In the genomic region with DNA sequence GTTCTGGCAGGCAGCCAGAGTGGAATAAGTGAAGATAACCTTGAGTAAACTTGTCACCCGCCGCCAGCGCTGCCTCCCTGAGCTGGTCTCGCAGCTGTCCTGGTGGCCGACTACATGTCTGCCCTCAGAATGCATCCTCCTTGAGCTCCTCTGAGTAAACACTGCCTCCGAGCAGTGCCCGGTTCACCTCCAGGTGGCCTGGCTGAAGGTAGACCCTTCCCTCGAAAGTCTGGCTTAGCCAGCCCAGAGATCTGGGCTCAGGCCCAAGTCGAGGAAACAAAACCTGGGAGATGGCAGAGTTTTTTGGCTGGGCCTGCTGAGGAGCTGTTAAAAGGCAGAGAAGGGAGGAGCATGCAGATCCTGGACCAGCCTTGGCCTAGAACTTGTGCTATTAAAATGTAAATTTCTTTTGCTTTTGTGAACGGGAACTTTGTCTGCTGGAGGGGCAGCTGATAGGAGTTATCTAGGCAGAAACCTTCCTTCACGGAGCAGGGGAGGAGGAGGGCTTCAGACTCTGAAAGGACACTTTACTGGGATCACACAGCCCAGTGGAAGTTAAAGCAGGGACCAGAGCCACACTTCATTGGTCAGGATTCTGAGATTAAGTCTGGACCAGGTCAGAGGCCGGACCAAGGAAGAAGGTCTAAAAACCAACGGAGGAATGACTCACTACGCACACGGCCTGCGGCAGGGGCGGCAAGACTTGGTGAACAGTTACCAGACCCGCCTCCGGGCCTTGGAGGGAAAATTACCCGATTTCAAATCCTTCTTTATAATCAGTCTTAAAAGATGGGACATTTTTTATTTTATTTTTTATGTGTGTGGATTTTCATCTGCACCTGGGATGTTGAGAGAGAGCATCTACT, we compare ENCODE assay signal across 8 mouse cellular contexts. TPM values are rescaled to one million over a fixed set of nuclear protein-coding genes. Genes with fewer than 3 reads are reported as not detected.
A peak's percentile ranks its signal among the peaks of the same experiment; 100 is the strongest.
DNase-seq lines count a peak whose midpoint lies in the region; ATAC-seq and TF ChIP-seq lines count a peak whose summit lies in the region.

No protein-coding gene starts in this region.

- H3K9me3 ChIP-seq in forebrain, embryonic 14.5 days (replicated peaks; ENCODE audit: control insufficient read depth, low read length) = no peaks in the 10 kb centered on the region
- H3K9me3 ChIP-seq in hindbrain, embryonic 15.5 days = no peaks in the 10 kb centered on the region
- no peaks in the 10 kb centered on the region for H3K9me3 ChIP-seq in liver, embryonic 14.5 days (ENCODE audit: control insufficient read depth, low read length)
- no peaks in the 10 kb centered on the region for H3K9me3 ChIP-seq in neural tube, embryonic 13.5 days

- peaks cover 14% of the 10 kb centered on the region for H3K36me3 ChIP-seq in forebrain, embryonic 14.5 days (ENCODE audit: control insufficient read depth, insufficient read depth, low read length)
- H3K36me3 ChIP-seq in hindbrain, embryonic 15.5 days = no peaks in the 10 kb centered on the region
- no peaks in the 10 kb centered on the region; the same call in 1 of the 2 replicates for H3K36me3 ChIP-seq in liver, embryonic 14.5 days (replicated peaks; ENCODE audit: control insufficient read depth, insufficient read depth, low read depth)
- peaks cover 5% of the 10 kb centered on the region; the same call in 1 of the 2 replicates for H3K36me3 ChIP-seq in neural tube, embryonic 13.5 days

- peak; percentile 80 for DNase-seq in left cerebral cortex, postnatal 4 days
- DNase-seq in left cerebral cortex, postnatal 36 days (ENCODE audit: low spot score in 2 of 2) = no peak
- DNase-seq in adrenal gland, postnatal 10 days = peak; percentile 73
- DNase-seq in forebrain, embryonic 14.5 days (ENCODE audit: low spot score) = peak; percentile 91
- no peak for DNase-seq in liver, embryonic 14.5 days (ENCODE audit: low read depth in 3 of 3, low spot score in 3 of 3)
- peak; percentile 42 for DNase-seq in thymus, postnatal 14 days

- peak overlapping the region; percentile 83 for H3K4me2 ChIP-seq in forebrain, embryonic 14.5 days (ENCODE audit: low read length)
- peak overlapping the region; percentile 98 for H3K4me2 ChIP-seq in hindbrain, embryonic 15.5 days
- peak overlapping the region; percentile 86 for H3K4me2 ChIP-seq in liver, embryonic 14.5 days (ENCODE audit: low read depth)
- peak overlapping the region; percentile 87 for H3K4me2 ChIP-seq in neural tube, embryonic 13.5 days

- peak; percentile 33 for ATAC-seq in forebrain, embryonic 14.5 days
- ATAC-seq in hindbrain, embryonic 15.5 days (ENCODE audit: low FRiP score, low read depth) = peak; percentile 40; the same call in 1 of the 2 replicates
- peak; percentile 23; the same call in 1 of the 2 replicates for ATAC-seq in liver, embryonic 14.5 days (ENCODE audit: insufficient read depth)
- no peak for ATAC-seq in neural tube, embryonic 13.5 days (ENCODE audit: low read depth)

- intact Hi-C loops in left cerebral cortex, postnatal 4 days (cut with DNase I) = no loop called here
- intact Hi-C loops in left cerebral cortex, postnatal 36 days (cut with DNase I) = no loop called here

- TF ChIP-seq CTCF in liver, embryonic 14.5 days (IDR thresholded peaks at IDR 0.05; ENCODE audit: low read depth) = peak; percentile 36; the same call in 1 of the 2 replicates

- peak overlapping the region; percentile 79 for H3K4me3 ChIP-seq in forebrain, embryonic 14.5 days (ENCODE audit: low read depth, low read length)
- H3K4me3 ChIP-seq in hindbrain, embryonic 15.5 days = peak overlapping the region; percentile 66
- H3K4me3 ChIP-seq in liver, embryonic 14.5 days (ENCODE audit: insufficient read depth in 1 of 2, low read depth in 2 of 2, low read length in 2 of 2) = peak overlapping the region; percentile 54 to 69
- peak overlapping the region; percentile 61 for H3K4me3 ChIP-seq in neural tube, embryonic 13.5 days

- peak overlapping the region; percentile 81 for H3K9ac ChIP-seq in forebrain, embryonic 14.5 days (ENCODE audit: low read length)
- H3K9ac ChIP-seq in hindbrain, embryonic 15.5 days = no peak overlapping the region
- peak overlapping the region; percentile 65 for H3K9ac ChIP-seq in liver, embryonic 14.5 days (replicated peaks)
- H3K9ac ChIP-seq in neural tube, embryonic 13.5 days = peak overlapping the region; percentile 72

- TF ChIP-seq EP300 in liver, embryonic 14.5 days (IDR thresholded peaks at IDR 0.05; ENCODE audit: low read depth) = no peak

- no peaks in the 10 kb centered on the region for H3K27me3 ChIP-seq in forebrain, embryonic 14.5 days (replicated peaks; ENCODE audit: control insufficient read depth, insufficient read depth, low read length)
- H3K27me3 ChIP-seq in hindbrain, embryonic 15.5 days = peaks cover 15% of the 10 kb centered on the region
- H3K27me3 ChIP-seq in liver, embryonic 14.5 days (ENCODE audit: control insufficient read depth, insufficient read depth, low read length) = no peaks in the 10 kb centered on the region
- H3K27me3 ChIP-seq in neural tube, embryonic 13.5 days = peaks cover 21% of the 10 kb centered on the region; the same call in 1 of the 2 replicates

- under 1% methylated on average over 20 of the region's 20 CpGs for WGBS in forebrain, embryonic 14.5 days
- 6% methylated on average over 20 of the region's 20 CpGs for WGBS in hindbrain, embryonic 15.5 days
- WGBS in liver, embryonic 14.5 days (ENCODE audit: insufficient replicate concordance) = 6% methylated on average over 20 of the region's 20 CpGs
- 3% methylated on average over 20 of the region's 20 CpGs for WGBS in neural tube, embryonic 13.5 days

- peak overlapping the region; percentile 92 for H3K27ac ChIP-seq in forebrain, embryonic 14.5 days (ENCODE audit: low read depth, low read length)
- peak overlapping the region; percentile 82 for H3K27ac ChIP-seq in hindbrain, embryonic 15.5 days (replicated peaks)
- no peak overlapping the region for H3K27ac ChIP-seq in liver, embryonic 14.5 days
- peak overlapping the region; percentile 76 for H3K27ac ChIP-seq in neural tube, embryonic 13.5 days (replicated peaks)

- H3K4me1 ChIP-seq in forebrain, embryonic 14.5 days (ENCODE audit: control insufficient read depth, insufficient read depth, low read length) = peaks cover 37% of the 10 kb centered on the region
- peaks cover 58% of the 10 kb centered on the region for H3K4me1 ChIP-seq in hindbrain, embryonic 15.5 days (replicated peaks)
- peaks cover 4 to 7% of the 10 kb centered on the region in 2 experiments; a peak in 3 of 4 replicates for H3K4me1 ChIP-seq in liver, embryonic 14.5 days (replicated peaks; ENCODE audit: control insufficient read depth in 2 of 2, insufficient read depth in 2 of 2, low read length in 1 of 2)
- H3K4me1 ChIP-seq in neural tube, embryonic 13.5 days (replicated peaks) = peaks cover 73% of the 10 kb centered on the region

RNA-seq across cellular contexts. Expression of a gene that starts 2.3 kb away (rescaled TPM):
- total RNA-seq in left cerebral cortex, postnatal 4 days (2021) = 1 to 10 TPM; 5.7 to 6.0 TPM
- under 1 TPM; 0.61 to 0.76 TPM for total RNA-seq in left cerebral cortex, postnatal 36 days (2021)
- total RNA-seq in adrenal gland, postnatal 10 days (2021) = 1 to 10 TPM; 8.1 to 9.7 TPM
- polyA plus RNA-seq in forebrain, embryonic 14.5 days (2014; fragmentation: Nextera tagmentation; extraction: Ambion mirVana) = 45.1 and 48.0 TPM in 2 replicates
- 21.3 and 22.6 TPM in 2 replicates for polyA plus RNA-seq in hindbrain, embryonic 15.5 days (2015; fragmentation: Nextera tagmentation; extraction: Ambion mirVana)
- polyA plus RNA-seq in liver, embryonic 14.5 days (2012; rRNA removed) = 3.8 and 4.9 TPM in 2 replicates
- polyA plus RNA-seq in liver, embryonic 14.5 days (2014; fragmentation: Nextera tagmentation; extraction: Ambion mirVana) = 4.9 and 5.1 TPM in 2 replicates
- polyA plus RNA-seq in neural tube, embryonic 13.5 days (2015; fragmentation: Nextera tagmentation; extraction: Ambion mirVana) = 24.1 and 31.1 TPM in 2 replicates

RNA-seq across cellular contexts. Expression of a gene that starts 15.7 kb away (rescaled TPM):
- 1 to 10 TPM; 3.9 to 4.9 TPM for total RNA-seq in left cerebral cortex, postnatal 4 days (2021)
- total RNA-seq in left cerebral cortex, postnatal 36 days (2021) = 1 to 10 TPM; 1.0 to 4.5 TPM
- total RNA-seq in adrenal gland, postnatal 10 days (2021) = 1 to 10 TPM; 2.0 to 4.0 TPM
- 2.7 and 4.7 TPM in 2 replicates for polyA plus RNA-seq in forebrain, embryonic 14.5 days (2014; fragmentation: Nextera tagmentation; extraction: Ambion mirVana)
- 9.1 TPM in 2 replicates for polyA plus RNA-seq in hindbrain, embryonic 15.5 days (2015; fragmentation: Nextera tagmentation; extraction: Ambion mirVana)
- polyA plus RNA-seq in liver, embryonic 14.5 days (2012; rRNA removed) = 0.51 and 0.71 TPM in 2 replicates
- 0.71 and 0.78 TPM in 2 replicates for polyA plus RNA-seq in liver, embryonic 14.5 days (2014; fragmentation: Nextera tagmentation; extraction: Ambion mirVana)
- 8.3 and 10.4 TPM in 2 replicates for polyA plus RNA-seq in neural tube, embryonic 13.5 days (2015; fragmentation: Nextera tagmentation; extraction: Ambion mirVana)

RNA-seq across cellular contexts. Expression of a gene that starts 20.9 kb away (rescaled TPM):
- 100 to 1,000 TPM; 104 to 105 TPM for total RNA-seq in left cerebral cortex, postnatal 4 days (2021)
- total RNA-seq in left cerebral cortex, postnatal 36 days (2021) = 100 to 1,000 TPM in 1 of 2 experiments, 10 to 100 TPM in 1; 89.8 to 102 TPM
- total RNA-seq in adrenal gland, postnatal 10 days (2021) = 100 to 1,000 TPM; 277 to 282 TPM
- 163 and 174 TPM in 2 replicates for polyA plus RNA-seq in forebrain, embryonic 14.5 days (2014; fragmentation: Nextera tagmentation; extraction: Ambion mirVana)
- polyA plus RNA-seq in hindbrain, embryonic 15.5 days (2015; fragmentation: Nextera tagmentation; extraction: Ambion mirVana) = 145 and 148 TPM in 2 replicates
- 74.3 and 80.3 TPM in 2 replicates for polyA plus RNA-seq in liver, embryonic 14.5 days (2012; rRNA removed)
- 164 and 171 TPM in 2 replicates for polyA plus RNA-seq in liver, embryonic 14.5 days (2014; fragmentation: Nextera tagmentation; extraction: Ambion mirVana)
- 161 and 167 TPM in 2 replicates for polyA plus RNA-seq in neural tube, embryonic 13.5 days (2015; fragmentation: Nextera tagmentation; extraction: Ambion mirVana)

RNA-seq across cellular contexts. Expression of a gene that starts 44.9 kb away (rescaled TPM):
- total RNA-seq in left cerebral cortex, postnatal 4 days (2021) = under 1 TPM in 1 of 2 experiments, not detected in 1; 0.12 TPM
- under 1 TPM; 0.45 to 0.57 TPM for total RNA-seq in left cerebral cortex, postnatal 36 days (2021)
- total RNA-seq in adrenal gland, postnatal 10 days (2021) = under 1 TPM; 0.18 to 0.30 TPM
- 0.09 and 0.11 TPM in 2 replicates for polyA plus RNA-seq in forebrain, embryonic 14.5 days (2014; fragmentation: Nextera tagmentation; extraction: Ambion mirVana)
- polyA plus RNA-seq in hindbrain, embryonic 15.5 days (2015; fragmentation: Nextera tagmentation; extraction: Ambion mirVana) = 0.17 TPM in 1 of 2 replicates, not detected in the other
- 0.89 and 0.90 TPM in 2 replicates for polyA plus RNA-seq in liver, embryonic 14.5 days (2012; rRNA removed)
- polyA plus RNA-seq in liver, embryonic 14.5 days (2014; fragmentation: Nextera tagmentation; extraction: Ambion mirVana) = 1.4 and 2.2 TPM in 2 replicates
- 0.18 TPM in 1 of 2 replicates, not detected in the other for polyA plus RNA-seq in neural tube, embryonic 13.5 days (2015; fragmentation: Nextera tagmentation; extraction: Ambion mirVana)

Comparison
In these comparisons a context has a peak if more than half of its experiments do, and no peak if none do; other contexts are left out.
1. DNase-seq: peak in left cerebral cortex, postnatal 4 days (single experiment), adrenal gland, postnatal 10 days (single experiment), forebrain, embryonic 14.5 days (single experiment) and thymus, postnatal 14 days (single experiment); none in left cerebral cortex, postnatal 36 days (0 of 2) and liver, embryonic 14.5 days (0 of 3).
2. Peak in every context shown above with its lines, with median percentiles within 50 percentile points of each other: H3K4me2 ChIP-seq and H3K4me3 ChIP-seq.